Mouse (Mus musculus) forebrain, embryonic 16.5 days (tissue): Measurements from ENCODE around the gene Nuak1. TPM values are rescaled to one million over a fixed set of nuclear protein-coding genes. Genes with fewer than 3 reads are reported as not detected.

Experiments
- ATAC-seq: fragments of 200-750 bp; cut with Nextera tagmentation; 2 replicates; pipeline ENCODE4 v1.8.0; 2017; ENCODE audit warnings: mild to moderate bottlenecking, moderate library complexity
- H3K27ac ChIP-seq: fragments of 300-500 bp; sonication (generic); 2 replicates; pipeline ENCODE4 v1.5.1; 2014; ENCODE audit warnings: low read length, control low read depth
- H3K27me3 ChIP-seq: fragments of 300-500 bp; sonication (generic); replicated peaks from 2 replicates; pipeline ENCODE4 v1.6.1; 2014; ENCODE audit warnings: low read length; ENCODE audit not compliant: control insufficient read depth, insufficient read depth
- H3K36me3 ChIP-seq: fragments of 300-500 bp; sonication (generic); 2 replicates; pipeline ENCODE4 v1.6.1; 2014; ENCODE audit not compliant: control insufficient read depth, insufficient read depth
- H3K4me1 ChIP-seq: fragments of 300-500 bp; sonication (generic); replicated peaks from 2 replicates; pipeline ENCODE4 v1.6.1; 2014; ENCODE audit warnings: low read length; ENCODE audit not compliant: control insufficient read depth, insufficient read depth
- H3K4me2 ChIP-seq: fragments of 300-500 bp; sonication (generic); 2 replicates; pipeline ENCODE4 v1.6.1; 2014; ENCODE audit warnings: mild to moderate bottlenecking, low read length, control low read depth
- H3K4me3 ChIP-seq: fragments of 300-500 bp; sonication (generic); replicated peaks from 2 replicates; pipeline ENCODE4 v1.5.1; 2014; ENCODE audit warnings: mild to moderate bottlenecking, low read length, control low read depth
- H3K9ac ChIP-seq: fragments of 300-500 bp; sonication (generic); replicated peaks from 2 replicates; pipeline ENCODE4 v1.6.1; 2014; ENCODE audit warnings: low read depth, low read length, control low read depth
- H3K9me3 ChIP-seq: fragments of 300-500 bp; sonication (generic); 2 replicates; pipeline ENCODE4 v1.6.1; 2016; ENCODE audit warnings: low read length; ENCODE audit not compliant: control insufficient read depth
- WGBS: fragments of 180-500 bp; shearing (Covaris S2); extraction: QIAGEN DNeasy Blood & Tissue Kit; methylation state at CpG from one replicate; pipeline ENCODE4 v1.1.7; 2014; 5-methylcytosine and 5-hydroxymethylcytosine counted together
- polyA plus RNA-seq: library from polyadenylated mRNA; unstranded; fragments of >200 nt; fragmentation: Nextera tagmentation; extraction: Ambion mirVana; gene quantifications from 2 replicates; pipeline ENCODE4 v1.2.1, GENCODE M21; 2015

Nuak1 gene
- polyA plus RNA-seq, 1 experiment from 2014 or later, result 12.5 TPM

- 94% methylated on average over 11 of the region's 11 CpGs for WGBS
- no peaks in the 10 kb centered on the region for H3K9me3 ChIP-seq
- no peak overlapping the region for H3K4me3 ChIP-seq
- H3K27ac ChIP-seq, result no peak overlapping the region
- peaks cover 16% of the 10 kb centered on the region for H3K36me3 ChIP-seq
- H3K4me2 ChIP-seq, result no peak overlapping the region
- no peak overlapping the region for H3K9ac ChIP-seq
- no peaks in the 10 kb centered on the region for H3K27me3 ChIP-seq
- peaks cover 11% of the 10 kb centered on the region for H3K4me1 ChIP-seq
- no peak for ATAC-seq
Measured at GRCm38 (mm10) chr10:84377956-84378355, 62.4 kb downstream of the Nuak1 start.

- no peak overlapping the region for H3K27ac ChIP-seq
- 92% methylated on average over 5 of the region's 5 CpGs for WGBS
- no peak overlapping the region for H3K4me2 ChIP-seq
- no peak for ATAC-seq
- H3K27me3 ChIP-seq, result no peaks in the 10 kb centered on the region
- no peaks in the 10 kb centered on the region for H3K9me3 ChIP-seq
- H3K4me1 ChIP-seq, result peaks cover 19% of the 10 kb centered on the region
- H3K36me3 ChIP-seq, result peaks cover 16% of the 10 kb centered on the region
- no peak overlapping the region for H3K9ac ChIP-seq
- no peak overlapping the region for H3K4me3 ChIP-seq
Measured at GRCm38 (mm10) chr10:84376346-84376745, 64.1 kb downstream of the Nuak1 start.

- Histone ChIP-seq H3K4me1 (peaks cover 19% of the 10 kb centered on the region), H3K9me3 (no peaks in the 10 kb centered on the region), H3K9ac (no peak overlapping the region), H3K27ac (no peak overlapping the region), H3K27me3 (no peaks in the 10 kb centered on the region), H3K36me3 (peaks cover 16% of the 10 kb centered on the region), H3K4me3 (no peak overlapping the region), H3K4me2 (no peak overlapping the region)
- WGBS, result 95% methylated on average over 18 of the region's 18 CpGs
- no peak for ATAC-seq
Measured at GRCm38 (mm10) chr10:84374996-84375395, 65.4 kb downstream of the Nuak1 start.

GRCm38 (mm10) chr10:84373476-84373875, 66.9 kb downstream of the Nuak1 start:
- no peaks in the 10 kb centered on the region for H3K9me3 ChIP-seq
- H3K4me2 ChIP-seq, result no peak overlapping the region
- H3K36me3 ChIP-seq, result peaks cover 12% of the 10 kb centered on the region; the same call in 1 of the 2 replicates
- H3K27ac ChIP-seq, result no peak overlapping the region; the same call in 1 of the 2 replicates
- WGBS, result 81% methylated on average over 2 of the region's 2 CpGs
- H3K9ac ChIP-seq, result no peak overlapping the region
- peaks cover 19% of the 10 kb centered on the region for H3K4me1 ChIP-seq
- no peaks in the 10 kb centered on the region for H3K27me3 ChIP-seq
- no peak overlapping the region for H3K4me3 ChIP-seq
- no peak for ATAC-seq

GRCm38 (mm10) chr10:84372161-84373095, 68.0 kb downstream of the Nuak1 start:
- H3K4me2 ChIP-seq, result peak overlapping the region; percentile 10
- H3K36me3 ChIP-seq, result peaks cover 12% of the 10 kb centered on the region; the same call in 1 of the 2 replicates
- peaks cover 19% of the 10 kb centered on the region for H3K4me1 ChIP-seq
- peak overlapping the region; percentile 60 for H3K27ac ChIP-seq
- no peaks in the 10 kb centered on the region for H3K9me3 ChIP-seq
- H3K27me3 ChIP-seq, result no peaks in the 10 kb centered on the region
- WGBS, result 29% methylated on average over 18 of the region's 18 CpGs
- no peak overlapping the region for H3K4me3 ChIP-seq
- peak overlapping the region; percentile 20; the same call in 1 of the 2 replicates for H3K9ac ChIP-seq
- ATAC-seq, result peak; percentile 78

- Histone ChIP-seq H3K36me3 (peaks cover 12% of the 10 kb centered on the region; the same call in 1 of the 2 replicates), H3K27ac (peak overlapping the region; percentile 60), H3K4me2 (peak overlapping the region; percentile 10), H3K9ac (peak overlapping the region; percentile 20; the same call in 1 of the 2 replicates), H3K27me3 (no peaks in the 10 kb centered on the region), H3K4me1 (peaks cover 19% of the 10 kb centered on the region), H3K9me3 (no peaks in the 10 kb centered on the region), H3K4me3 (no peak overlapping the region)
- ATAC-seq, result peak; percentile 52
- 21% methylated on average over 10 of the region's 10 CpGs for WGBS
Measured at GRCm38 (mm10) chr10:84371681-84372160, 68.7 kb downstream of the Nuak1 start.

- no peak for ATAC-seq
- WGBS, result 54% methylated on average over 4 of the region's 4 CpGs
- H3K4me3 ChIP-seq, result no peak overlapping the region
- peaks cover 12% of the 10 kb centered on the region; the same call in 1 of the 2 replicates for H3K36me3 ChIP-seq
- no peak overlapping the region for H3K4me2 ChIP-seq
- no peak overlapping the region for H3K9ac ChIP-seq
- peaks cover 19% of the 10 kb centered on the region for H3K4me1 ChIP-seq
- no peak overlapping the region; the same call in 1 of the 2 replicates for H3K27ac ChIP-seq
- H3K9me3 ChIP-seq, result no peaks in the 10 kb centered on the region
- no peaks in the 10 kb centered on the region for H3K27me3 ChIP-seq
Measured at GRCm38 (mm10) chr10:84371230-84371629, 69.2 kb downstream of the Nuak1 start.

GRCm38 (mm10) chr10:84369646-84370314, 70.6 kb downstream of the Nuak1 start:
- Histone ChIP-seq H3K4me1 (peaks cover 19% of the 10 kb centered on the region), H3K4me3 (no peak overlapping the region), H3K27me3 (no peaks in the 10 kb centered on the region), H3K27ac (no peak overlapping the region), H3K36me3 (peaks cover 8% of the 10 kb centered on the region; the same call in 1 of the 2 replicates), H3K4me2 (no peak overlapping the region), H3K9me3 (no peaks in the 10 kb centered on the region), H3K9ac (no peak overlapping the region)
- WGBS, result 92% methylated on average over 11 of the region's 11 CpGs
- ATAC-seq, result no peak

- peaks cover 17% of the 10 kb centered on the region for H3K4me1 ChIP-seq
- H3K9me3 ChIP-seq, result no peaks in the 10 kb centered on the region
- H3K27ac ChIP-seq, result no peak overlapping the region
- no peak overlapping the region for H3K4me2 ChIP-seq
- H3K4me3 ChIP-seq, result no peak overlapping the region
- no peak for ATAC-seq
- no peaks in the 10 kb centered on the region for H3K36me3 ChIP-seq
- no peak overlapping the region for H3K9ac ChIP-seq
- no peaks in the 10 kb centered on the region for H3K27me3 ChIP-seq
- WGBS, result 93% methylated on average over 3 of the region's 3 CpGs
Measured at GRCm38 (mm10) chr10:84368185-84368584, 72.2 kb downstream of the Nuak1 start.
